Mouse (Mus musculus) 416B (cell line): ENCODE data around the gene Mdfic.

Experiments used
- DNase-seq: peaks from one replicate; pipeline ENCODE4 v3.0.0; 2011; ENCODE audit warnings: low read depth

The Mdfic gene

DNA sequence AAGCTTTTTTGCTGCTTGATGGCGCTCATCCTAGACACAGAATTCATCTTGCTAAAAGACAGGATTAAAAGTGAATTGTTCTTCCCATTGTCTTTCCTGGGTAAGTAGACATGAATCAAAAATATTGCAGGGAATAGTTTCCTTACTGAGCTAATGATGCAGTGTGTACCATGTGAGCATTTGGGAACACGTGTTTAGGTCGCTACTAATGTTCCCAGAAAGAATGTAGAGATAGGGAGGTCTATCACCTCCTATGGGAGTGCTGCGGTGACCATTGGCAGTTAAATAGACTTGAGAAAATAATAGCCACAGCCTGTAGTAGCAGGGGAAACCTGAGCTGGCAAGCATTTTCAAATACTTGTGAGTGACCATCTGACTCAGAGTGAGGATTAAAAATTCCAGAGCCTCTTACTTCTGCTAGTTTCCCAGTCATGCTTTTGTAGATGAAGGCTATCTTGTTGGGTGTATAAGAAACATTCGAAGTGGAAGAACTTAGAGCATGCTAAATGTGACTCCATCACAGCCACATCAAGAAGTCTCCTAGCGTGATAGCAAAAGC is 22.2 kb downstream of the Mdfic start:
- no peak for DNase-seq

GRCm38 (mm10) chr6:15743291-15743792 is 22.9 kb downstream of the Mdfic start:
- DNase-seq, result peak; percentile 17

- no peak for DNase-seq
Measured at GRCm38 (mm10) chr6:15743793-15744192, 23.3 kb downstream of the Mdfic start.

DNA sequence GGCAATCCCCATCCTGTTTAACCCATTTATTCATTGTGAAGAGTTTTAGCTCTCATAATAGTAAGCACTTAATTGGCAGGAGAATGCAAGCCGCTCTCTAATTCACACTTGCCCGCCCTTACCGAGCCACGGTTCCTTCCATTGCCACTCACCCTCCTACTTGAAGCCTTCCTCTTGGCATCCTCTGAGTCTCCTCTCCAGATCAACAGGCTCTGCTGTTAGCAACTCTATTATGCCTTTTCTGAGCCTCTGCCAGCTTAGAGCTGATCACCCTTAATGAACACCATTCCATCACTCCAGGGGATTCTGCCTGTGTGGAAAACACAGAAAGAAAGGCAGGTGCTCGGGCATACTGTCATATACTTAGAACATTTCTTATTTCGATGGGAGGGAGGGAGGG is 24.9 kb downstream of the Mdfic start:
- no peak for DNase-seq

DNA sequence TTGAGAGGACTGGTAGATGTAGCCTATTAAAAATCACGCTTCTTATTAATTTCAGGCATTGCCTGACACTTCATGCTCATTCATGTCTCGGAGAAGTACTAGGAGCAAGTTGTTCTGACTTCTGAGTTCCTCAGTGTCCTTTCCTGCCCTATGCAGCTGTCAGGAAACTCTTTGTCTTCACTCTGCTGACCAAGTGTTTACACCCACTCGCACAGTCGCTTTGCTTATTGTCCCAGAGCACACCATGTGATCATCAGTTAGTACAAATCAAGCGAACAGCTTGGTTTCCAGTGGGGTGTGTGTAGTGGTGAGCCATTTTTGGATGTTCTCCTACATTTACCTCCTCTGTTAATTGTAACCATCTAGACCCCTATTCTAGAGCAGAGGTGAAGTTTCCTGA is 25.4 kb downstream of the Mdfic start:
- DNase-seq, result no peak

DNA sequence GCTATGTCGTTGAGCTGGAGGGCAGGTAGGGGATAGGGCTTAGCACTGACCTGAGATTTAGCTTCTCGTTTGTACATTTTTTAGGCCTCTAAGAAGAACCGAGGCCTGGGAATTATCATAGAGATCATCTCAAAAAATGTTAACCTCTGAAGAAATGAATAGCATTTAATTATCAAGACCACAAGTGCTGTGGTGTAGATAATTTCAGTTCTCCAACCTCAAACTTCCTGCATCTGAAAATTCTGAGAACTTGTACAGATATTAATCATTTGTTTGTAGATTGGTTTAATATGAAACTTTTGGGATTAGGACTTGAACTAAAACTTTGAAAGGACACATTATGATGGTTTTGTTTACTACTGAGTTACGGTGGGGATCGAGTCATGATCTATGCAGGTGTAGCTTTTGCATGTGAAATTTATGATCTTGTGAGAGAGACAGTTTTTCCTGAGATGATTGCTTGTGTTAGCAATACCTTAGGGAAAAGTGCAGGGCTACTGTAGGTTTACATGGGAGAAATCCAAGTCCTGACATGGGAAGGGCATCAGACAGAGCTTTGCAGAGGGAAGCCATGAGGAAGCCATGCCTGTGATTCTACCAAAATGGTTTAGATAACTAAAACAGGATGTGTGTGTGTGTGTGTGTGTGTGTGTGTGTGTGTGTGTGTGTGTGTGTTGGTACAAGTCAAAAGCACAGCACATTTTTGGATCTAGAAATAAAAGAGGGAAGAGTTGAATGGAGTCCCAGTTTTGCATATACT is 27.1 kb downstream of the Mdfic start:
- DNase-seq, result peak; percentile 4

DNA sequence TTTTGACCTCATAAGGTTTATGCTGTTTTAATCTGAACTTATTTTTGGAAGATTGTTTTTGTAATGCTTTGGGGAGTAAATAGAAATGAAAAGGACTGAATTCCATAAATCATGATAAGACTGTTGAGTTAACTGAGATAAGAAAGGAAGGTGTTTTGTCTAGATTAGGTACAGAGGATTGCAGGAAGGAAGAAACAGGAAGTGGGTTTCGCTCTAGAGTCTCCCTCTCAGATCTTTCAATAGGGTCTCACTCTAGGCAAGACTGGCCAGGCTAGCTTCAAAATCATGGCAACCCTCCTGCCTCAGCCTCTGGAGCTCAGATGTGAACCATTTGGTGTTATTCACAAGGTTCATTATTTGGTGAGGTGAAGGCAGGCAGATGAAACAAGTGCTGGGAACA is 27.8 kb downstream of the Mdfic start:
- DNase-seq, result no peak

- no peak for DNase-seq
Measured at GRCm38 (mm10) chr6:15748943-15749342, 28.5 kb downstream of the Mdfic start.

DNA sequence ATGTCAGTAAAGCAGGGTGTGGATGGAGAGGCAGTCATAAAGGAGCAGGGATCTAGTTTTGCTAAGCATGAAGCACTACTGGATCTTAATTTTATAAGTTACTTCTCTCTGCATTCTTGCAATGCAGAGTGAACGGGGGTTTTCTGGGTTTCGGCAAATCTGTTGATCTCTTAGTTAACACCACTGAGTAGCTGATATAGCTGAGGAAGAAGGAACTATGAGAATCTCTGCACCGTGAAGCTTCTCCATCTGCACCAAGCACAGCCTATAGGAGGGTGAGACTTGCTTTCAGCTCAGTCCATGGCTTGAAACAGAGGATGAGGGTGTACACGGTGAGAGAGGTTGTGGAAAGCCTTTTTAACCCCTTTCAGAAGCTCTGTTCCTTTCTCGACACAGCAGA is 29.6 kb downstream of the Mdfic start:
- DNase-seq, result no peak

DNA sequence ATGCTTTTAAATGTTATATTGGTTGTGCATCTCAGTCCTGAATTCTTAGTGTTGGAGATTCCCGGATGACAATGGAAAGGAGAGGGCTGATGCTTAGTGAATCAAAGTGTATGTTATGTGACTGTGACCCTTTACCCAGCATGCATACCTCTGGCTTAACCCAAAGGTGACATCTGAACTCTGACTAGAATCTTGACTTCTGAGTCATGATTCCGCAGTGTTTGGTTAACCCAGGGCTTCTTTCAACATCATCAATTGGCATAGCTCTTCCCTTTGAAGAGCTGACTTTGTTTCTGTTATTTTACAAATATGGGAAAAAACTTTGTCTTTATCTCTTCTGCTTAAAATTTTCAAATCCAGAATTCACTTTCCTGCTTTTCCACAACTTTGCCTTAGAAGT is 30.9 kb downstream of the Mdfic start:
- no peak for DNase-seq

GRCm38 (mm10) chr6:15752160-15752559 is 31.7 kb downstream of the Mdfic start:
- DNase-seq, result no peak

DNA sequence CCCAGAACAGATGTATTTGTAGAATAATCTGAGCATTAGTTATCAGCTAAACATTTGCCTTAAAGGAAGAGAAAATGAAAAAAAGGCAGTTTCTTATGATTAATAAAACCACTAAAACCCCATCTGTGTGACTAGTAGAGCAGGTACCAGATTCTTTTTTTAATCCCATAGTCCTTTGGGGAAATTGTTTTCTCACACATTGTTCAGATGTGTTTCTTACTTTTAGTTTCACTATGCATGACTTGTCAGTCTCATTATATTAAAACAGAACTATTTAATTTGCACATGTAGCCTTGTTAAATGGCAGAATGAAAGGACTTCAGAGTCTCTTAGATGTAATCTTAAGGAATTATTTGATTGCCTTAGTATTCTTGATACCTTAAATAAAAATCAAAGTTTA is 32.7 kb downstream of the Mdfic start:
- no peak for DNase-seq

- no peak for DNase-seq
Measured at GRCm38 (mm10) chr6:15758394-15758793, 37.9 kb downstream of the Mdfic start.

DNA sequence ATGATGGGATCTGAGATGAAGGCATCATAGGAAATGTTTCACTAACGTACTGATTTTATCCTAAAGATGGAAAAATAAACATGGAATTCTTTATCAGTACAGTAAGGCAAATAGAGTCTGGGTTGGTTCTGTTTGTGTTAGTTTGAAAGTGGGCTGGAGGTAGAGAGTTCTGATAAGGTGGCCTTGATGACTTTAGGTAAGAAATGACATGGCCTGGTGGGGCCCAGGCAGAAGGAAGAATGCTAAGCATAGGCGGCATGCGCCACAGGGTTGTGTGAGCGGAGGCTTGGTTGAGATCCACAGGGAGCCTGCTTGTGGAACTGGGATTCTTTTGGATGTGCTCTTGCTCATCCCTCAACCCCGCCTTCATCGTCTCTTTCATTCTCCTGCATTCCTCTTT is 40.3 kb downstream of the Mdfic start:
- DNase-seq, result no peak

- DNase-seq, result no peak
Measured at GRCm38 (mm10) chr6:15764039-15764438, 43.6 kb downstream of the Mdfic start.

DNA sequence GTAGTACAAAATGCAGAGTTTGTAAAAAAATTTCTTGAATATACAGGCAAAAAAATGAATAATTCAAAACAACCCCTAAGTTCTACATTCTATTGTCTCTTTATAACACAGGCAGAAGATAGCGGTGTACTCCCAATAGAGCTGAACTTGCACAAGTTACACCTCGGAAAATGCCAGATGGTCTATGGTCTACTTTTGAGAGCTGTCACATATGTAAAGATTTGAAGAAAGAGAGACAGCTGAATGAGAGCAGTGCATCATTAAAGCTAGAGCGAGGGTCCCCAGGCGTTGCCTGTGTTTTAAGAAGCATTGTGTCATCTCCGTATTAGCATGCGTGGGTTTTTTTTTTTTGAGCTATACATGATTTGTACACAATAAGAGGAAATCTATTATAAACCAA is 47.0 kb downstream of the Mdfic start:
- no peak for DNase-seq

- DNase-seq, result no peak
Measured at GRCm38 (mm10) chr6:15770128-15770527, 49.7 kb downstream of the Mdfic start.

DNA sequence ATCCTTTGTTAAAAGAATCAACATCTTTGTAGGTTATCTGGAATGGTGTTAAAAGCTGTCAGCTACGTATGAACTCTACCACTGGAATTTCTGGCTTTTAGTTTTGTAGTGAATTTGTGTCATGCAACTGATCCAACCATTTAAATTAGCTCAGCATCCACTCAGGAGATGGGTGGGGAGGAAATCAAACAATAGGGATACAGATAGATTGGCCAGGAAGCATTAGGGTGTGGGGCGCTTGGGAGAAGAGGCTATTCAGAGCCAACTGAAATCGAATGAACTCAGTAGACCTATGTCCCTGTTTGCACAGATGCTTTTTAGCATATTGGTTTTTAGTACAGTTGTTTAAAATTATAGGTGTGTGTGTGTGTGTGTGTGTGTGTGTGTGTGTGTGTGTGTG is 56.6 kb downstream of the Mdfic start:
- no peak for DNase-seq

DNA sequence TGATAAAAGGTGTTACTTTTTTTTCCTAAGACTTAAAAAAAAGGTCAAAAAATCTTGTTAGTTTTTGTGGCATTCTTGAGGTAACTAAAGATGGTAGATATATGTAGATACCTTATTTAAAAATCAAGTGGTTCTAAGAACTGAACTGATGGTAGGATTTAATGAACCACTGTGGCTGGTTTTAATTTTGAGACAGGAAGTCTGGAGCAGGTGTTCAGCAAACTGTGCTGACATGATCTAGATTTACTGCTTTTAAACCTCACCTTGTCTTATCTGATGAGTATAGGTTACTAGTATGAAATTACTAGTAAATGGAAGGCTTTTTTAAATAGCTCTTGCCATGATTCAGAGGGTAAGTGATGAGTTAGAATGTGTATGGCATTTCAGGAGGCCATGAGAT is 59.7 kb downstream of the Mdfic start:
- DNase-seq, result no peak

GRCm38 (mm10) chr6:15780688-15781087 is 60.2 kb downstream of the Mdfic start:
- DNase-seq, result no peak

DNA sequence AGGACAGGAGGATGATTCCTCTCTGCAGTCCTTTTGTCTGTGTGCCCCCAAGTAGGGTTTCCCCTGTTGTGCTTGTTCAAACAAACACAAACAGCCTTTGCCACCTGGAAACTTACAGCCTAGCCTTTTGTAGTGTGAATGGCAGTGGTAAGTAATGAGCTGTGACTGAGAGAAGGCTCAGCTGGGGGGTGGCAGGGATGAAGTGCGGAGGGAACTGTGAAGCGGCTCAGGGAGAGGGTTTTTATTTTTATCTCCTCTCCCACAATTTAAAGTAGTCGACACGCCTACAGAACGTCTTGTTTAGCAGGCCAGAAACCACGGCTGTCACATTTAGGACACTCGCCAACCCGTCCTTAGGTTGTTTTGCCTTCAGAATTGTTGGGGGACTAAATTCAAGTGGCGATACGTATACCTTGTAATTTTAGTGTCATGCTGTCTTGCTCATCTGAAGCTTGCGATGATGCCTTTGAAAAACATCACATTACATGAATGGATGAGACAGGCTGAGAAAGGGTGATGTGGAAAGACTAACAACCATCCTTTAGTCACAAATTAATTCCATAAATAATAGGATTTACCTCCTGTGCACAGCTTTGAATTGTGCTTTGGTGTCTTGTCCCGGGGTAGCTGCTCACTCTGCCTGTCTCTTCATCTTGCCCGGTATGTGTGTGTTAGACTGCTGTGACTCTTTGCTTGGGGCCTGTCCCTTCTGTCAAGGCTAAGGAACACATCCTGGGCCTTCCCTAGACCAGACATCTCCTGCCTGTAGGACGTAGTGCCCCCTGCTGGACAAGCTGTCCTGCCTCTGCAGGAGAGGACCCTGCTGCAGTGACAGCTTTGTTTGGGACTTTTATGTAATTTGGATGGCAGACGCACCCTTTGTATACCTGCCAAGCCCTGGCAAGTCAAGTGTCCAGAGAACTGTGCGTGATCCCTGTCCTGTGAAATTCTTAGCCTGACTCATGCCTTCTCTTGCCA is 69.4 kb downstream of the Mdfic start:
- peak; percentile 3 for DNase-seq

DNA sequence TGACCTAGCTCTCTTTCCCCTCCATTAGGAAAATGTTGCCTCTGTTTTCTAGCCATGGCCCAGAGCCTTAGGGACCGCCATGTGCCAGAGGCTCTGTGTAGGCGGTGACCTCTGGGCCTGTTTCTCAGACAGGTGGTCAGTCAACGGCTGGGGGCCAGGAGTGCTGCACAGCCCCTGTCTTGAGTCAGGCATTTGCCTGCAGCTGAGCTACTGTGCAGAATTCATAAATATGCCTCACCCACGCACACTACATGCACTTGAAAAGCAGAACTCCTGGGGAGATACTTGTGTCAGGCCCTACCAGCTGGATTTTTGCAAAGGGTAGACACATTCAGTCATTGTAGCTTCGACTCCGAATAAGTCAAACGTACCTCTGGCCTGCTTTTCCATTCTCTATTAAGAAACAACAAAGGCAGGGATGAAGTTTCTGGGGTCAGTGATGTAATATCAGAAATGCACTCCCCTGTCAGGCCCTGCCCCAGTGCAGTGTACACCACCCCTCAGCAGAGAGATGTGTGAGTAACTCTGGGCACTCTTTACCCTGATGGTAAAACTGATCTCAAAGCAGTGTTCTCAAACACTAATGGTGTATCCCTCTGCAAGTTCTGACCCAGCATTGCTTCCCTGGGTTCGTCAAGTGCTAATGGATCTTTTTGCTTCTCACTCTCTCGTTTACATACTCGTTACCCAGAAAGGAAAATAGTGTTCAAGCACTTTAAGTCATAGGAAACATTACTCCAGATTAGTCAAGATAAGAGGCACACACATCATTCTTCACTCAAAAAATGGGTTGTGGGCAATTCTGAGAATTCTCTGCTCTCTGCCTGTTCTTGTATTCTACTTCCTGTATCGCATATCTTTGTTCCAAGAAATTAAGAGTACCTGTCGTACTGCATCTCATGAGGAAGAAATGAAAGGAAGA is 72.5 kb downstream of the Mdfic start:
- DNase-seq, result no peak
